Mouse (Mus musculus): ENCODE data around the gene Eda. TPM values are rescaled to one million over a fixed set of nuclear protein-coding genes. Genes with fewer than 3 reads are reported as not detected.

Gene Eda
- total RNA-seq (2012; rRNA removed) (1.7 and 2.0 TPM in 2 replicates), polyA plus RNA-seq (2012; ENCODE audit: insufficient read depth in 1 of 2, insufficient read length in 2 of 2, low read depth in 1 of 2, low replicate concordance in 2 of 2, missing spikeins in 1 of 2) (1 to 10 TPM in 1 of 2 experiments, not detected in 1; 3.6 TPM)

DNA sequence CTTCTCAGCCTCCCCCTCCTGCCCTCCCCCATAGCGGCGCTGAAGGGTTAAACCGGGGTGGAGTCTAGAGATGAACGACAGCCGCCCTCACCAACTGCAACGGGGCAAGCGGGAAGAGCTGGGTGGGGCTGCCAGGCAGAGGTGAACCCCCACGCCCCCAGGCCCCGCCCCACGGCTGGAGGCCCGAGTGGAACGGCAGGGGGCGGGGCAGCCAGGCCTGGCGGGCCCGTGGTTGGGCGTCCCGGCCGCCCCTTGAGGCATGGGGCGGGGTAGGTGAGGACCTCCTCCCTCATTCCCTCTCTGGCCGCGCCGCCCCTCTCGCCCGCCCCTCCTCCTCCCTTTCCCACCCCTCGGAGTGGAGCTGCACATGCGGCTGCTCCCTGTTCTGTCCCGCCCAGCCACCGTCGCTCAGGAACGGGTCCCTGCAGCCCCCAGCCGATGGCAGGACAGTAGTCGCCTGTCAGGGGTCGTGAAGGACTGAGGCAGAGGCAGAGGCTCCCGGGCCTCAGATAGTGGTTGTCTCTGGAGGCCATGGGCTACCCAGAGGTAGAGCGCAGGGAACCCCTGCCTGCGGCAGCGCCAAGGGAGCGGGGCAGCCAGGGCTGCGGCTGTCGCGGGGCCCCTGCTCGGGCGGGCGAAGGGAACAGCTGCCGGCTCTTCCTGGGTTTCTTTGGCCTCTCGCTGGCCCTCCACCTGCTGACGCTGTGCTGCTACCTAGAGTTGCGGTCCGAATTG lies at the start of gene Eda:
Eda (plus strand) TSS at position 357 of the 735 bp plus-strand sequence.
- H3K79me2 ChIP-seq (ENCODE audit: control insufficient read depth, insufficient read depth, low read length, poor library complexity): no peaks in the 10 kb centered on the region; the same call in 1 of the 2 replicates
- H3K4me1 ChIP-seq (ENCODE audit: control insufficient read depth in 1 of 2, insufficient read depth in 2 of 2, low read length in 2 of 2): peaks cover 0 to 3% of the 10 kb centered on the region in 2 experiments; a peak in 1 of 4 replicates
- H3K36me3 ChIP-seq (ENCODE audit: control insufficient read depth in 1 of 2, insufficient read depth in 2 of 2, low read length in 2 of 2): no peaks in the 10 kb centered on the region; a peak in 1 of 4 replicates
- H3K9ac ChIP-seq (ENCODE audit: control insufficient read depth, low read depth, low read length, poor library complexity, severe bottlenecking): peak within 1 kb of the TSS; percentile 80
- H3K27ac ChIP-seq (ENCODE audit: control insufficient read depth, low read depth, low read length): peak within 1 kb of the TSS; percentile 11
- peak within 1 kb of the TSS; percentile 62 to 87 for H3K4me3 ChIP-seq (ENCODE audit: control insufficient read depth in 1 of 2, insufficient read depth in 1 of 2, low read depth in 2 of 2, low read length in 2 of 2)
- no peaks in the 10 kb centered on the region for H3K27me3 ChIP-seq (ENCODE audit: control insufficient read depth in 1 of 2, insufficient read depth in 2 of 2, low read length in 2 of 2)
- 0 out of 2 replicates have a peak, but pooled peaks have one; percentile 25 for TF ChIP-seq NRF1 (IDR thresholded peaks at IDR 0.05; ENCODE audit: insufficient read depth, low read depth, low read length, poor library complexity, severe bottlenecking)
- TF ChIP-seq POLR2A (IDR thresholded peaks at IDR 0.05; ENCODE audit: control insufficient read depth in 1 of 2, insufficient read depth in 1 of 2, low read depth in 1 of 2, low read length in 2 of 2, poor library complexity in 1 of 2): peak; percentile 25 to 38; a peak in 1 of 4 replicates
- TF ChIP-seq SIN3A (IDR thresholded peaks at IDR 0.05; ENCODE audit: low read length): 0 out of 2 replicates have a peak, but pooled peaks have one; percentile 36
- peak; percentile 29 for TF ChIP-seq MXI1 (IDR thresholded peaks at IDR 0.05; ENCODE audit: low read depth, low read length)
- TF ChIP-seq EP300 (IDR thresholded peaks at IDR 0.05; ENCODE audit: low read depth in 1 of 2, low read length in 2 of 2): no peak
- TF ChIP-seq MAZ (IDR thresholded peaks at IDR 0.05; ENCODE audit: low read depth, low read length): peak; percentile 69; the same call in 1 of the 2 replicates
- no peak for TF ChIP-seq CHD1 (IDR thresholded peaks at IDR 0.05; ENCODE audit: low read depth, low read length)
- TF ChIP-seq NELFE (IDR thresholded peaks at IDR 0.05; ENCODE audit: low read depth, low read length): peak; percentile 39
- H3K9me3 ChIP-seq (replicated peaks; ENCODE audit: insufficient read depth, low read length): no peaks in the 10 kb centered on the region
- peak; percentile 90 for DNase-seq (ENCODE audit: low read depth, low spot score)

DNA sequence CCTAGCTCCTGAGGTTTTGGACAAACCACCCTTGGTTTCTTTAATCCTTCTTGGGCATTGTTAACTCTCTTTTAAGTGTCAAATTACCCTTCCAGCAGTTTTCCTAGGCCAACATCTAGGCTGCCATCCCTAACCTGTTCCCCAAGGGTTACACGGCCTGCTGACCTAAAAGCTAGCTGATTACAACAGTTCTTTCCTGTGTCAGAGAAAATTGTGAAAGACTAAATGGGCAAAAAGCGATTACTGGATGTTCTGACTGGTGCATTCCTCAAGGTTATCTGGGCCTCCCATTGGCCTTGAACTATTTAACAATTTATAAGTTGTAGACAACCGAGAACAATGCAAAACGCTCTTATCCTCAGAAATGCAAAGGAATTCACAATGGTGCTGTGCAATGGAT lies 14.4 kb upstream of the Eda start:
- Histone ChIP-seq H3K27me3 (ENCODE audit: control insufficient read depth in 1 of 2, insufficient read depth in 2 of 2, low read length in 2 of 2) (no peaks in the 10 kb centered on the region), H3K4me1 (ENCODE audit: control insufficient read depth in 1 of 2, insufficient read depth in 2 of 2, low read length in 2 of 2) (no peaks in the 10 kb centered on the region), H3K36me3 (ENCODE audit: control insufficient read depth in 1 of 2, insufficient read depth in 2 of 2, low read length in 2 of 2) (no peaks in the 10 kb centered on the region), H3K79me2 (ENCODE audit: control insufficient read depth, insufficient read depth, low read length, poor library complexity) (no peaks in the 10 kb centered on the region), H3K27ac (ENCODE audit: control insufficient read depth, low read depth, low read length) (no peak overlapping the region), H3K4me3 (ENCODE audit: control insufficient read depth in 1 of 2, insufficient read depth in 1 of 2, low read depth in 2 of 2, low read length in 2 of 2) (no peak overlapping the region), H3K9me3 (replicated peaks; ENCODE audit: insufficient read depth, low read length) (no peaks in the 10 kb centered on the region), H3K9ac (ENCODE audit: control insufficient read depth, low read depth, low read length, poor library complexity, severe bottlenecking) (no peak overlapping the region)
- TF ChIP-seq POLR2A (IDR thresholded peaks at IDR 0.05; ENCODE audit: control insufficient read depth in 1 of 2, insufficient read depth in 1 of 2, low read depth in 1 of 2, low read length in 2 of 2, poor library complexity in 1 of 2) (no peak), ZC3H11A (IDR thresholded peaks at IDR 0.05; ENCODE audit: low read depth, low read length) (no peak), UBTF (IDR thresholded peaks at IDR 0.05; ENCODE audit: borderline replicate concordance, insufficient read depth, low read depth, low read length) (no peak), ELF1 (IDR thresholded peaks at IDR 0.05; ENCODE audit: low read depth, low read length) (no peak), SIN3A (IDR thresholded peaks at IDR 0.05; ENCODE audit: low read length) (no peak), SMC3 (IDR thresholded peaks at IDR 0.05; ENCODE audit: low read depth, low read length) (no peak), MEF2A (IDR thresholded peaks at IDR 0.05; ENCODE audit: extremely low read depth, insufficient replicate concordance, low read depth, low read length, poor library complexity, severe bottlenecking) (no peak), CHD2 (IDR thresholded peaks at IDR 0.05; ENCODE audit: low read length) (no peak)
- DNase-seq (ENCODE audit: low read depth, low spot score): no peak

Data from MEL (cell line).